Mouse (Mus musculus) leukemia stem cell, adult 10-12 weeks (primary cell): Measurements from ENCODE around the gene Prg2. TPM values are rescaled to one million over a fixed set of nuclear protein-coding genes. Genes with fewer than 3 reads are reported as not detected.

Experiments used
- polyA plus RNA-seq: library from polyadenylated mRNA; stranded (reverse); fragments of >175 nt; gene quantifications from 2 replicates; pipeline ENCODE4 v1.2.3, GENCODE M21; 2012; ENCODE audit warnings: low replicate concordance

The Prg2 gene
- not detected in 2 replicates for polyA plus RNA-seq

DNA sequence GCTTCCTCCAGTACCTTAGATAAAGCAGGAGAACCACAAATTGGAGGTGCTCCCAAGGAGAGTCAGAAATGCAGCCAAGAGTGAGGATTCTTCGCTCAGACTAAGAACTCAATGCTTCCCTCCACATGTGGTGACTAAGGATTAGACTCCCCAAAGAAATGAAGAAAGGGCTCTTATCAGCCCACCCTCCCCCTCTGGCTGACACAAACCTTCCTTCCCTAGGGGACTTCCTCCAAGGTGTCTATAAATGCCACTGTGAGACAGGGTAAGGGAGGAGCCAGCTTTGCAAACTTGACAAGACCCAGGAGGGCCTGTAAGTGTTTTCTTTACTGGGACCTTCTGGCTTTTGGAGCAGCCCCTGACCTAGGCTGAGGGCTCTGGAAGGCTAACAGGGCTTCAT lies at the start of gene Prg2:
Prg2 (plus strand) TSS at position 274 of the 400 bp plus-strand sequence.

DNA sequence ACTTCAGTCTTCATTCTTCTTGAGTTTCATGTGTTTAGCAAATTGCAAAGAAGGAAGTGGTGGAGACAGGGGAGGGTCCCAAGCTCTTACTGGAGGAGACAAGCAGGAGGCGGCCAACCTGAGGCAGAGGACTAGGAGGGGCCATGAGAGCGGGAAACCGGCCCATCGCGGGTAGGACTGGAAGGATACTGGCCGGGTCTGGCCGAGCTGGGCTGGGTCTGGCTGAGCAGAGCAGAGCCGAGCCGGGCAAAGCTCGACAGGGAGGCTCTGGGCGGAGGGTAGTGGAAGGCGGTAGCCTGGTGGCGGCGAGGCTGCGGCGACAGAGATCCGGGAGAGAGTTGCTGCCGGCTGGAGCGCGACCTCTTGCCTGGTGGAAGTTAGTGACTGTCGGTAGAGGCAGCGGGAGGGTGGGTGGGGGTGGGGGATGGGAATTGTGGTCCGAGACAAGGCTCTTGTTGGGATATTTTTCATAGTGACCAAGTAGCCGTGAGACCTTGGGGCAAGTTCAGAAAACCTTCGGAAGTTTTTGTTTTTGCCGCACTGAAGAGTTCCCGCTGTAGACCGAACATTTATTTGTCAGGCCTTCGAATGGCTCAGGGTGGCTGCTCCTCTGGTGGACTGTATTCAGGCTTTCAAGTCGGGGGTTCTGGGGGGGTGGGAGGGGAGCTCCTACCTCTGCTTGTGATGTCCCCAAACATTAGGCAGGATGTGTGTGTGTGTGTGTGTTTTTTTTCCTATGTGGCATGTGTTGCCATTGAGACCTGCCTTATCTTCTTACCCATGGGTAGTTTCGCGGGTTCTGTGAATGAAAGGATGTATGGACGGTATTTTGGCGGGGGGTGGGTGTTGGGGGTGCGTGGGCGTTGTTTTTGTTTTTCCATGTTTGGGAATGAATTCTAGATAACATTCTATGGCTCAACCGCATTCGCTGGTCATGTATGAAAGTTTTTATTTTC lies 43.5 kb upstream of the Prg2 start, which contains the start of gene Slc43a3:
Slc43a3 (plus strand) TSS at position 106 of the 956 bp plus-strand sequence.

DNA sequence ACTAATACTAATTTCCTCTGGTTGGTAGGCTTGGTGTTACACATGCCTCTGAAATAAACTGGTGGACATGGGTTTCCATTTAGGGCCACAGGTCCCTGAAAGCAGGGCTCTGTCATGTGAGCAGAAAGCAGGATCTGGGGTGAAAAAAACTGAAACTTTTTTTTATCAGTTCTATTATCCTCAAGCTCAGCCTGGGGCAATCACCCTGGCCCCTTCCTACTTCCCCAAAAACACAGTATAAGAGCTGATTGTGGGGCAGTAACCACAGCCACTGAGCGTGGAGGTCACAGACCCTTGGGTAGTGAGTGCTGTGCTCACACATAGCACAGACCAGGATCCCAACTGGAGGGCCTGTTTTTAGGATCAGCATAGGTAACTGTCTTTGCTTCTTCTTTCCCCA lies 7.7 kb downstream of the Prg2 start, which contains the start of gene Prg3:
Prg3 (plus strand) TSS at position 286 of the 400 bp plus-strand sequence.

Other genes with a start within 250 kb of the Prg2 start
- 191 and 216 TPM in 2 replicates for gene Ypel4, start 246.4 kb upstream of the Prg2 start, polyA plus RNA-seq
- gene Gm19426, start 236.8 kb upstream of the Prg2 start, polyA plus RNA-seq = not detected in 2 replicates
- gene Serping1, start 205.0 kb upstream of the Prg2 start, polyA plus RNA-seq = 2.8 TPM in 1 of 2 replicates, not detected in the other
- gene Ube2l6, start 181.6 kb upstream of the Prg2 start, polyA plus RNA-seq = 3.3 and 20.8 TPM in 2 replicates
- not detected in 2 replicates for gene Smtnl1, start 157.8 kb upstream of the Prg2 start, polyA plus RNA-seq
- 2.3 and 7.3 TPM in 2 replicates for gene Timm10, start 153.5 kb upstream of the Prg2 start, polyA plus RNA-seq
- gene Slc43a1, start 141.6 kb upstream of the Prg2 start, polyA plus RNA-seq = 52.4 and 120 TPM in 2 replicates
- 3.3 and 4.7 TPM in 2 replicates for gene Rtn4rl2, start 93.8 kb upstream of the Prg2 start, polyA plus RNA-seq
- 23.9 and 31.0 TPM in 2 replicates for gene Slc43a3, start 43.9 kb upstream of the Prg2 start, polyA plus RNA-seq
- 0.61 TPM in 1 of 2 replicates, not detected in the other for gene Prg3, start 7.8 kb downstream of the Prg2 start, polyA plus RNA-seq
- gene Ssrp1, start 56.8 kb downstream of the Prg2 start, polyA plus RNA-seq = 34.2 and 67.2 TPM in 2 replicates
- not detected in 2 replicates for gene P2rx3, start 57.0 kb downstream of the Prg2 start, polyA plus RNA-seq
- 7.2 and 11.3 TPM in 2 replicates for gene Tnks1bp1, start 67.6 kb downstream of the Prg2 start, polyA plus RNA-seq
- gene Aplnr, start 155.8 kb downstream of the Prg2 start, polyA plus RNA-seq = 0.05 and 0.16 TPM in 2 replicates
- 0.20 TPM in 1 of 2 replicates, not detected in the other for gene Lrrc55, start 216.7 kb downstream of the Prg2 start, polyA plus RNA-seq